Mouse (Mus musculus) olfactory bulb, adult 2 months (tissue): ENCODE results near the gene Ptprn2. TPM values are rescaled to one million over a fixed set of nuclear protein-coding genes. Genes with fewer than 3 reads are reported as not detected.

Experiments
- H3K27ac ChIP-seq: fragments of 200-500 bp; 2 replicates; pipeline ENCODE4 v1.5.1; 2012; ENCODE audit warnings: low read depth, low read length; ENCODE audit not compliant: insufficient read depth
- H3K4me1 ChIP-seq: fragments of 200-500 bp; 2 replicates; pipeline ENCODE4 v1.6.1; 2012; ENCODE audit warnings: low read length; ENCODE audit not compliant: control insufficient read depth, insufficient read depth
- H3K4me3 ChIP-seq: fragments of 200-500 bp; 2 replicates; pipeline ENCODE4 v1.5.1; 2012; ENCODE audit warnings: mild to moderate bottlenecking, low read depth, low read length, moderate library complexity; ENCODE audit not compliant: insufficient read depth
- CTCF ChIP-seq: fragments of 200-500 bp; IDR thresholded peaks from 2 replicates; pipeline ENCODE4 v1.5.1; 2012; ENCODE audit warnings: low read depth, mild to moderate bottlenecking, low read length, moderate library complexity; ENCODE audit not compliant: insufficient read depth
- POLR2A ChIP-seq: fragments of 200-500 bp; IDR thresholded peaks from 2 replicates; pipeline ENCODE4 v1.6.1; 2012; ENCODE audit warnings: mild to moderate bottlenecking, low read depth, low read length, moderate library complexity; ENCODE audit not compliant: insufficient read depth
- WGBS: fragments of 180-500 bp; shearing (Covaris S2); methylation state at CpG from one replicate; pipeline ENCODE4 v1.1.7; 2018; 5-methylcytosine and 5-hydroxymethylcytosine counted together
- polyA plus RNA-seq: library from polyadenylated mRNA; stranded (reverse); fragments of >200 nt; gene quantifications from 2 replicates; pipeline ENCODE4 v1.2.4, GENCODE M21; 2012; ENCODE audit warnings: low replicate concordance; ENCODE audit not compliant: missing spikeins, insufficient read depth, insufficient read length

The Ptprn2 gene
- polyA plus RNA-seq, 1 experiment = not detected

DNA sequence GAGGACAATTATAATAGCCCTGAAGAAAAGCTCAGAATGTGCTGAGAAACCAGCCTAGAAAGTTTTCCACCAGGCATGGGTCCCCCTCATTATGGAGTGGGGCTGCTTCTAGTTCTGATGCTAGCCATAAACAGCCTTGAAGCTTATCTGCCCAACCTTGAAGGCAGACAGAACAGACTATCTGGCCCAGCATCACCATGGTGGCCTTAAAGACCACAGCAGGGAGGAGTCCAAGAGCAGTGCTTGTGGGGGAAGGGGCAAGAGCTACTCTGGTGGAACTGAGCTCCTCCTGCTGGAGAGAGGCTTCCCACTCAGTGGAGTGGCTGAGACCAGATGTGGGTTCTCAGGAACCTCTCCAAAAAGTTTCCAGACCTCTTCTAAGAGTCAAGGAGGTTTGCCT, 540.2 kb downstream of the Ptprn2 start:
- peaks cover 3% of the 10 kb centered on the region for H3K4me1 ChIP-seq

DNA sequence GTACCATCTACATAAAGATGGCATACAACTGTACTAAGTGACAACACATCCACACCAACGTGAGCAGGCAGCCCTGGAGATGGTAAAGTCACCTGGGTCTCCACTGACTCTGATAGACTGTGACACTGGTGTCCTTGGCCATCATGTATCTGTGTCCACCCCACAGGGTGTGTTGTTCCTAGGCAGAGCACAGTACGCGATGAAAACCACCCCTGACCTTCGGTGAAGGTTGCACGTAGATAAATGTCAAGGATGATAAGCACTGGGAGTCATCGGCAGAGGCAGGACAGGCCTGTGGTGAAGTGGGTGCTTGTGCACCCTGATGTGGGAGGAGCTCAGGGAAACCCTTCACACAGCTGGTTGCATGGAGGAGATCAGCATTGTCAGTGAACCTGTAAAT, 541.8 kb downstream of the Ptprn2 start:
- peaks cover 3% of the 10 kb centered on the region for H3K4me1 ChIP-seq
- TF ChIP-seq POLR2A (no peak), CTCF (no peak)
- 94% methylated on average over 6 of the region's 6 CpGs for WGBS
- no peak overlapping the region for H3K27ac ChIP-seq
- H3K4me3 ChIP-seq = no peak overlapping the region

More for the DNA sequence above, 540.2 kb downstream of the Ptprn2 start:
- H3K4me3 ChIP-seq = no peak overlapping the region
- TF ChIP-seq POLR2A (no peak), CTCF (no peak)
- H3K27ac ChIP-seq = no peak overlapping the region

DNA sequence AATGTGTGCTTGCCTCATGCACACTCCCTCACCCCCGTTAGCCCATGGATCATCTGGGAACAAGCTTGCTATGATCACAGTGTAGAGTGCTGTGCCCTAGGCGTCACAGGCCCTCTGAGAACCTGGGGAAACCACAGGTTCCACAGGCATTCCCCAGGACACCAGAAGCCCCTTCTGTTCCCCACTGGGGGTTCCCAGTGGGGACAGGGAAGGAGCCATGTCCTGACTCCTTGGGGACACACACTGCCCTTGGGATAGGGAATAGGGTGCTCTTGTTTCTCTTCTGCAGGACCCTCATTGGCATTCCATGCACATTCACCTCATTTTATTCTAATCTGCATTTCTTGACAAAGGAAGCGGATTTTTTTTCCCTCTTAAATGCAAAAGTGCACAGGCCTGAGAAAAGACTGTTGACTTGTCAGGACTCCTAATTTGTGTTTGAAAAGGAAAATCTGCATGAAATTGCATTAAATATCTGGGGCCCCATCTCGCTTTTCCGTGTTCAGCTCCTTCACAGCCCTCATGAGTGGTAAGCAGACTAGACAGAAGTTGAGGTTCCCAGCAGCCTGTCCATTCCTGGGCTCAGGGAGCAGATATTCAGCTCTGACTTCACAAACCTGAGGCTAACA, 542.9 kb downstream of the Ptprn2 start:
- no peak for TF ChIP-seq POLR2A
- no peak for TF ChIP-seq CTCF
- Histone ChIP-seq H3K27ac (no peak overlapping the region), H3K4me3 (no peak overlapping the region), H3K4me1 (peaks cover 3% of the 10 kb centered on the region)
- whole genome bisulfite sequencing = 81% methylated on average over 5 of the region's 5 CpGs

DNA sequence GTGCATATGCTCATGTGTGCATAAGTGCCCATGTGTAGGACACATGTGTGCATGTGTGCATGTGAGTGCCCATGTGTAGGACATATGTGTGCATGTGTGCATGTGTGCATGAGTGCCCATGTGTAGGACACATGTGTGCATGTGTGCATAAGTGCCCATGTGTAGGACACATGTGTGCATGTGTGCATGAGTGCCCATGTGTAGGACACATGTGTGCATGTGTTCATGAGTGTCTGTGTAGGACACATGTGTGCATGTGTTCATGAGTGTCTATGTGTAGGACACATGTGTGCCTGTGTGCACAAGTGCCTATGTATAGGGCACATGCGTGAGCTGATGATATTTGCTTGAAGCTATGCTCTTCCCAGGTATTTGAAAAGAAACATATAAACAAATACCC, 547.7 kb downstream of the Ptprn2 start:
- Histone ChIP-seq H3K4me3 (no peak overlapping the region), H3K4me1 (0 out of 2 replicates have a peak, but pooled peaks cover 2% of the 10 kb centered on the region), H3K27ac (no peak overlapping the region)
- WGBS = 97% methylated on average over 1 of the region's 1 CpGs
- TF ChIP-seq CTCF (no peak), POLR2A (no peak)

DNA sequence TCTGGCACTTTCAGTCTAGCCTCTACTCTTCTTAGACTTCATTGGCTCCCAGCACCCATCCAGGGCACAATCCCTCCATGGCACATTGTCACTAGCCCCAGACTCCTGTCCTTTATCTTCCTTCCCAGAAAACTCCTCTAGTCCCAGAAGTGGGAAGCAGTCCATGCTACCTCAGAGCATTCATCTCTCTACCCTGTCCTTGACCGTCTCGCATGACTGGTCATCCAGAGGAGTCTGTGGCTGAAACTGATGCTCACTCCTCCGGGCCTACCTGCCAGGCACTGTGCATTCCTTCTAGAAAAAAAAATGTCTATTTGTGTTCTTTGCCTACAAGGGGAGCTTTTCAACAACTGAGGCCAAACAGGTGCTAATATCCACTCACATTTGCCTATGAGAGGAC, 549.0 kb downstream of the Ptprn2 start:
- 90% methylated on average over 3 of the region's 3 CpGs for WGBS
- no peak overlapping the region for H3K4me3 ChIP-seq
- no peak overlapping the region for H3K27ac ChIP-seq

DNA sequence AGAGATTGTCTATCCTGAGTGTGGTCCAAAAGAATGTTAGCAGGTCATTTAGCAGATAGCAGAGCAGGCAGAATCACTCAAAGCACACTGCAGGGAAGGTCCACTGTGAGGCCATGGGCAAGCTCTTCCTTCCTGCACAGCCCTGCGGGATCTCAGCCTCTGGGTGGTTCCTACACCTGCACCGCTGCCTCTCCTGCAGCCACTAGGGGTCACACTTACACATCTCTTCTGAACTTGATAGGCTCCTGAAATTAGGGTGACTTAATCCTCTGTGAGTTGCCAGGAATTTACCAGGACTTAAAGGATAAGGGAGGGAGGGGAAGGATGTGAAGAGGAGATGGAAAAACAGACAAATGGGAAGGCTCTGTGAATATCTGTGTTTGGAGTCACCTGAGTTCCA, 549.7 kb downstream of the Ptprn2 start:
- H3K27ac ChIP-seq = no peak overlapping the region
- WGBS = 6% methylated on average over 2 of the region's 2 CpGs
- no peak overlapping the region for H3K4me3 ChIP-seq
- 0 out of 2 replicates have a peak, but pooled peaks cover 2% of the 10 kb centered on the region for H3K4me1 ChIP-seq
- no peak for TF ChIP-seq POLR2A
- TF ChIP-seq CTCF = peak; percentile 65

More for the DNA sequence above, 549.0 kb downstream of the Ptprn2 start:
- TF ChIP-seq CTCF (no peak), POLR2A (no peak)
- 0 out of 2 replicates have a peak, but pooled peaks cover 2% of the 10 kb centered on the region for H3K4me1 ChIP-seq

DNA sequence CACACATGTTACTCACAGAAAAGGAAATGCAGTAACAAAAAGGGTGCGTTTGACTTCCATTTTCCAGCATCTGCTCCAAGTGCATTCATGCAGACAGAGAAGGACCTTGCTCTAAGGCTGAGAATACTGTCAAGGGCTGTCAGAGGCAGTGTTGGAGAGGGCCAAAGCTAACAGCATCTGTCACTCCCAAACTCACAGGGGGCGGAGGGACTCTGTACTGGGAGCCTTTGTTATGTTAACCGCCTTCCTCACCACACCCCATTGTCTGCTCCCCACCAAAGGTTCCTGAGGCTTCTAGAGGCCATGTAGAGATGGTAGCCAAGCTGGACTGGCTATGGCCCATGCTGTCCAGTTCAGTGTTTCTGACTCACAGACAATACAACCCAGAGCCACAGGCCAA, 553.9 kb downstream of the Ptprn2 start:
- Histone ChIP-seq H3K4me3 (no peak overlapping the region), H3K4me1 (0 out of 2 replicates have a peak, but pooled peaks cover 2% of the 10 kb centered on the region), H3K27ac (no peak overlapping the region)
- no peak for TF ChIP-seq CTCF
- no peak for TF ChIP-seq POLR2A
- WGBS = 72% methylated on average over 3 of the region's 3 CpGs

DNA sequence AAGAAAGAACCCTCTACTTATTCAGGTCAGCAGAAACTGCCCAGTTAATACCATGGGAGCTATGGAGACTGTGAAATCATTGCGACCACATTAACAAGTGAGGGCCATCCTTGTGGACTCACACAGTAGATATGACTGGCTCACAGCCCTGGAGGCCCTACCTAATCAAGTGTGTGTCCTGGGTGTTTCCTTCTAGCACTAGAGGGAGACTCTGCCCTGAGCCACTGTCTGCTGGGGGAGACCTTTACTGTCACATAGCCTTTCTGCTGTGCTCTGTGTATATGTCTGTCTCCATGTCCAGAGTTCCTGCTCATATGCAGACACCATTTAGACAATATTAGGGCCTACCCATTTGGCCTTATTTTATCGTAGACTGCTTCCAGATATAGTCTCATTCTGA, 555.9 kb downstream of the Ptprn2 start:
- WGBS = 97% methylated on average over 2 of the region's 2 CpGs
- Histone ChIP-seq H3K4me1 (no peaks in the 10 kb centered on the region), H3K27ac (no peak overlapping the region), H3K4me3 (no peak overlapping the region)
- no peak for TF ChIP-seq CTCF
- no peak for TF ChIP-seq POLR2A

DNA sequence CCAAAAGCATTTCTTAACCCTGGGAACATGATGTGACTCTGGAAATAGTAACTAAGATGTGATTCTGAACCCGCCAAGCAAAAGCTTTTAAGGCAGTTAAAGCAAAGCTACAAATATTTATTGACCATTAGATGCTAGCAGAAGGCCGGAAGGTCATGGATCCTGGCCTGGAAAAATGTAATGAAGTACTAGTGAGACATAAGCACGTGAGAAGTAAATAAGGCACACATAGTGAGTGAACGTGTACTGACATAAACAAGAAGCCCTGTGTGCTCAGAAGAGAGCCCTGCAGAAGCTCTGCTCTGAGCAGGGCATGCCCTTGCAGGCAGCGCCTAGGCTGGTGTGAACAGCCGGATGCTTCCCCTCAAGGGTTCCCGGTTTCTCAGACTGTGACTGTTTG, 557.2 kb downstream of the Ptprn2 start:
- WGBS = 94% methylated on average over 7 of the region's 7 CpGs
- Histone ChIP-seq H3K4me1 (no peaks in the 10 kb centered on the region), H3K4me3 (no peak overlapping the region), H3K27ac (no peak overlapping the region)
- TF ChIP-seq CTCF = no peak
- no peak for TF ChIP-seq POLR2A
